Mouse (Mus musculus) liver, postnatal 0 days (tissue): ENCODE measurements around the gene Serpina1e.
"Not testable (repeated sequence)": the region's sequence is repeated elsewhere in the genome, so short reads cannot be mapped to it uniquely, and the experiment has no call there.

ENCODE experiments used
- CTCF ChIP-seq: sonication (generic); IDR thresholded peaks from 2 replicates; pipeline ENCODE4 v1.5.1; 2016; ENCODE audit warnings: antibody characterized with exemption, low read depth
- EP300 ChIP-seq: IDR thresholded peaks from 2 replicates; pipeline ENCODE4 v1.6.1; 2016; ENCODE audit warnings: antibody characterized with exemption, low read depth, mild to moderate bottlenecking

GRCm38 (mm10) chr12:103904837-103905340, 53.9 kb downstream of the Serpina1e start, which contains the start of gene Serpina1c:
- TF ChIP-seq CTCF, EP300: not testable (repeated sequence)
